Mouse (Mus musculus) limb, embryonic 12.5 days (tissue): ENCODE data around the gene Utp20. TPM values are rescaled to one million over a fixed set of nuclear protein-coding genes. Genes with fewer than 3 reads are reported as not detected.

Experiments
- ATAC-seq: fragments of 200-750 bp; cut with Nextera tagmentation; 2 replicates; pipeline ENCODE4 v1.8.0; 2017; ENCODE audit warnings: low read depth, moderate TSS enrichment; ENCODE audit not compliant: insufficient number of reproducible peaks, insufficient read depth, low FRiP score, low TSS enrichment
- H3K27ac ChIP-seq: fragments of 300-500 bp; sonication (generic); 2 replicates; pipeline ENCODE4 v1.5.1; 2016; ENCODE audit warnings: mild to moderate bottlenecking, moderate library complexity
- H3K27me3 ChIP-seq: fragments of 300-500 bp; sonication (generic); 2 replicates; pipeline ENCODE4 v1.6.1; 2016; ENCODE audit warnings: mild to moderate bottlenecking, moderate library complexity
- H3K36me3 ChIP-seq: fragments of 300-500 bp; sonication (generic); 2 replicates; pipeline ENCODE4 v1.6.1; 2016; ENCODE audit warnings: mild to moderate bottlenecking, moderate library complexity
- H3K4me1 ChIP-seq: fragments of 300-500 bp; sonication (generic); replicated peaks from 2 replicates; pipeline ENCODE4 v1.6.1; 2016
- H3K4me2 ChIP-seq: fragments of 300-500 bp; sonication (generic); 2 replicates; pipeline ENCODE4 v1.6.1; 2016; ENCODE audit warnings: mild to moderate bottlenecking, moderate library complexity
- H3K4me3 ChIP-seq: fragments of 300-500 bp; sonication (generic); replicated peaks from 2 replicates; pipeline ENCODE4 v1.5.1; 2016; ENCODE audit warnings: mild to moderate bottlenecking
- H3K9ac ChIP-seq: fragments of 300-500 bp; sonication (generic); replicated peaks from 2 replicates; pipeline ENCODE4 v1.6.1; 2016; ENCODE audit warnings: mild to moderate bottlenecking, moderate library complexity
- H3K9me3 ChIP-seq: fragments of 300-500 bp; sonication (generic); 2 replicates; pipeline ENCODE4 v1.6.1; 2016; ENCODE audit warnings: mild to moderate bottlenecking, moderate library complexity
- WGBS: fragments of 180-500 bp; shearing (Covaris S2); methylation state at CpG from one replicate; pipeline ENCODE4 v1.1.7; 2016; 5-methylcytosine and 5-hydroxymethylcytosine counted together
- polyA plus RNA-seq: library from polyadenylated mRNA; unstranded; fragments of >200 nt; fragmentation: Nextera tagmentation; extraction: Ambion mirVana; gene quantifications from 2 replicates; pipeline ENCODE4 v1.2.1, GENCODE M21; 2016

Utp20 gene
- polyA plus RNA-seq, 1 experiment from 2014 or later: 26.3 TPM

DNA sequence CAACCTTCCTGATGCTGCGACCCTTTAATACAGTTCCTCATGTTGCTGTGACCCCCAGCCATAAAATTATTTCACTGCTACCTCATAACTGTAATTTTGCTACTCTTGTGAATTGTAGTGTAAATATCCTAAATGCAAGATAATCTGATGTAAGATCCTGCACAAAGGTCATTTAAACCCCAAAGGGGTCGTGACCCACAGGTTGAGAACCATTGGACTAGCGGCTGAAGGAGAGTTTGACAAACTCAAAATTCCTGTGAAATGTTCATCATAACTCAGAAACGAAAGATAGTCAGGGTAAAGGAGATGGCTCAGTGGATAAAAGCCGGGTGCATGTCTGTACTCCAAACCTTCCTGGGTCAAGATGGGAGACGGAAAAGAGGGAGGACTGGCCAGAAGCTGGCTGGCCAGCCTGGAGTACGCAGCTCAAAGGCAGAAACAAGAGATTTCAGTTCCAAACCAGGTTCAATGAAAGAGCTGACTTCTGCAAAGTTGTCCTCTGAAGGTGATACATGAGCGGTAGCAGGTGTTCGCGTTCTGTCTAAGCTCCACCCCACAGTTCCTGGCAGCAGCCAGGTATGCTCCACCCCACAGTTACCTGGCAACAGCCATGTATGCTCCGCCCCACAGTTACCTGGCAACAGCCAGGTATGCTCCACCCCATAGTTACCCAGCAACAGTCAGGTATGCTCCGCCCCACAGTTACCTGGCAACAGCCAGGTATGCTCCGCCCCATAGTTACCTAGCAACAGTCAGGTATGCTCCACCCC lies 109.4 kb downstream of the Utp20 start:
- Histone ChIP-seq H3K4me2 (no peak overlapping the region), H3K4me1 (no peaks in the 10 kb centered on the region), H3K9ac (no peak overlapping the region), H3K4me3 (no peak overlapping the region), H3K27me3 (no peaks in the 10 kb centered on the region), H3K9me3 (no peaks in the 10 kb centered on the region), H3K36me3 (no peaks in the 10 kb centered on the region), H3K27ac (no peak overlapping the region)
- ATAC-seq: no peak
- 47% methylated on average over 13 of the region's 13 CpGs for WGBS

DNA sequence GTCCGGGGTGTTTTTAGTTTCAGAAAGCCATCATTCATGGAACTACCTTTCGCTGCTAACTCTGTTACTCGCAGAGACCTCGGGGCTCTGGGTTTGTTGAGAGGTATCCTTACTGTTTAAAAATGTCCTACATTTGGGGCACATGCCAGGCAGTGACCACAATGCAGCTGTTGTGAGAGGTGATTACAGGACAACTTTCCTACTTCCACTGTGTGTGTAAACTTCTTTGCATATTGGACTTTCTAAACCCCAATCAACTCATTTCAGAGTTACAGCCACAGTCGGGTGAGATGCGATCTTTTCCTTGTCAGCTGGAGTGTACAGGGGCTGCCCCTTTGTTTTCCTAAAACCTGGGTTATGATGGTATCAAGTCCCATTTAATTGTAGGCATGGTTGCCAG lies 111.0 kb downstream of the Utp20 start:
- 83% methylated on average over 6 of the region's 6 CpGs for WGBS
- Histone ChIP-seq H3K27ac (no peak overlapping the region), H3K27me3 (no peaks in the 10 kb centered on the region), H3K9ac (no peak overlapping the region), H3K4me2 (no peak overlapping the region), H3K36me3 (no peaks in the 10 kb centered on the region), H3K9me3 (no peaks in the 10 kb centered on the region), H3K4me1 (no peaks in the 10 kb centered on the region), H3K4me3 (no peak overlapping the region)
- ATAC-seq: no peak

DNA sequence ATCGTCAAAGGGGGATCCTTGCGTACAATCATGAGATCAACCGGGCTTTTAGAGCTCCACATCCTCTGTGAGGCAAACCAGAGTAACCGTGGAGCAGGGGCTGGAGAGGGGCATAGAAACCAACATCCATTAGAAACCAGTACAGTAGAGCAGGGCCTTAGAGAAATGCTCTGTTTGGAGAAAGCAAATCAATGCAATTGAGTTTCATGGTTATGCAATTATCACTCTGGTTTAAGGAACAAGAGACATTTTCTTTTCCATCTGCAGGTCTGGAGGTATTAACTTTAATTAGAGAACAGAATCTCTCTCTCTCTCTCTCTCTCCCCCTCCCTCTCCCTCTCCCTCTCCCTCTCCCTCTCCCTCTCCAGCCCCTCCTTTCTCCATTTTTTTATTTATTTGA lies 111.9 kb downstream of the Utp20 start:
- no peaks in the 10 kb centered on the region for H3K27me3 ChIP-seq
- no peak overlapping the region for H3K4me3 ChIP-seq
- no peaks in the 10 kb centered on the region for H3K4me1 ChIP-seq
- H3K36me3 ChIP-seq: no peaks in the 10 kb centered on the region
- H3K9me3 ChIP-seq: no peaks in the 10 kb centered on the region
- 77% methylated on average over 4 of the region's 4 CpGs for WGBS
- no peak for ATAC-seq
- no peak overlapping the region for H3K9ac ChIP-seq
- H3K4me2 ChIP-seq: no peak overlapping the region
- no peak overlapping the region for H3K27ac ChIP-seq

DNA sequence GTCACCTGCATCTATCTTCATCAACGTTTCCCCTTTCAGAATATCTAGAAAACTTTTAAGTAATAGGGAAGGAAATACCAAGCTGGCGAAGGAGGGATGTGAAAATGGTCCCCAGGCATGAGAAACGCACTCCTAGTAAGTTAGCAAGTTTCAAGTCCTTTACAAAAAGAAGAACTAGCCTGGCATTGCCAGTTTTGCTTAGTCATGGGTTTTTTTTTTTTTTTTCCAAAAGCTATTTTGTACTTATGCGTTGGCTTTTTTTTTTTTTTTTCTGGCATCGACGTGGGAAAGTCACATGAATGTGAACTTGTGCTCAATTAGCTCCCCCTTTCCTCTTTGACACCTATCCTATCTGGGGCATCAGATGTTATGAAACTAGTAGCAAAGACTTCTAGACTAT lies 114.2 kb downstream of the Utp20 start:
- Histone ChIP-seq H3K4me2 (no peak overlapping the region), H3K4me3 (no peak overlapping the region), H3K9ac (no peak overlapping the region), H3K27ac (no peak overlapping the region), H3K4me1 (no peaks in the 10 kb centered on the region), H3K9me3 (no peaks in the 10 kb centered on the region), H3K36me3 (no peaks in the 10 kb centered on the region), H3K27me3 (no peaks in the 10 kb centered on the region)
- no peak for ATAC-seq
- WGBS: 87% methylated on average over 6 of the region's 6 CpGs

DNA sequence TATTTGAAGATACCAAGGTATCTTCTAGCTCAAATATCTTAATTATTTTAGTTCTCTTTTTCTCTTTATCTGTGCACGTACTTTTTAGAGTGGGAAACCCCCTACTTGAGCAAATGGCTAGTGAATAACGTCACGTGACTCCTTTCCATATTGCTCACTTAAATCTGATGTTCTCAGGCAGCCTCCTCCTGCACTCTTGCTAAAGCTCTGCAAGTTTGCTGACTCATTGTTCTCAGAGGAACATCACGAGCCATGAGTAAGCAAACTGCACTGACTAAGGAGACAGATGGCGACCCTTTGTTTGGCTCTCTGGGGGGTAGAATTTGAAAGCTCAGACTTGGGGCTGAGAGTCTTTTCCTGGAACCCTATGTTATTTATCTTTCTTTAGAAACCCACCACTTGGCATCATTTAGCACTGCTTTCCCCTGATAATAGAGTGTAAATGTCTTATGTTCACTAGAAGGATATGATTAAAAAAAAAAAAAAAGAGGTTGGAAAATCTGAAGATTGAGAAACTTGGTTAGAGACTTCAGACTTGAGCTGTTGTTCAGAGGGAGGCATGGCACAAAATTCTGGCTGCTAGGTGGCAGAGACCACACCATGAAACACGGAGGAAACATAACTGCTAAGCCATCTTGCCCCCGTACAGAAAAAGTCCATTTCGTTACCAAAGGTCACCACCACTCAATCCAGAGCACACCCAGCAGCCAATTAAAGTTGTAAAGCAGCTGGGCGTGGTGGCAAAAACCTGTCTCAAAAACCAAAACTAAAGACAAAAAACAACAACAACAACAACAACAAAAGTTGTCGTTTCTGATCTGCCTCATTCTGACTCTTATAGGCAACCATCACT lies 117.7 kb downstream of the Utp20 start:
- H3K4me3 ChIP-seq: no peak overlapping the region
- no peaks in the 10 kb centered on the region for H3K27me3 ChIP-seq
- H3K36me3 ChIP-seq: no peaks in the 10 kb centered on the region
- H3K27ac ChIP-seq: no peak overlapping the region
- no peak overlapping the region for H3K4me2 ChIP-seq
- peaks cover 1% of the 10 kb centered on the region; the same call in 1 of the 2 replicates for H3K9me3 ChIP-seq
- WGBS: 63% methylated on average over 10 of the region's 10 CpGs
- no peaks in the 10 kb centered on the region for H3K4me1 ChIP-seq
- no peak for ATAC-seq
- no peak overlapping the region for H3K9ac ChIP-seq

DNA sequence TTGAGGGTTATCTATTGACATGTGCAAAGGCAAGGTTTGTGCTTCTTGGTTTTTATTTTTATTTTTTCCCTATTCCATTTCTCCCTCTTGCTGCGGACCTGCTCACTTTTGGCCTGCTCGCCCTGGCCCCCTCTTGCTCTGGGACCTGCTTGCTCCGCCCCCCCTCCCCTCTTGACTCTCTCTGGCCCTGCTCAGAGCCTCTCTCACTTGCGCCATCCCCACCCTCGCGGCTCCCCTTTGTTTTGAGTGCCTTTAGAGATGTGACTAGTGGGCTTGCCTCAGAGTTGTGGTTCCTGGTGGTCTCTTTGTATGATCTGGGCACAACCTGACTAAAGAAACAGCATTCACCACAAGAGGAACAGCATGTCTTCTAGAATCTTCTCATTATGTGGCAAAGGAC lies 125.7 kb downstream of the Utp20 start:
- Histone ChIP-seq H3K27me3 (no peaks in the 10 kb centered on the region), H3K4me1 (no peaks in the 10 kb centered on the region), H3K4me2 (no peak overlapping the region), H3K4me3 (no peak overlapping the region), H3K9me3 (peaks cover 4% of the 10 kb centered on the region; the same call in 1 of the 2 replicates), H3K27ac (no peak overlapping the region), H3K9ac (no peak overlapping the region), H3K36me3 (no peaks in the 10 kb centered on the region)
- WGBS: 76% methylated on average over 6 of the region's 6 CpGs
- ATAC-seq: no peak

Other genes starting within 250 kb of the Utp20 start
- gene Mybpc1, start 221.7 kb downstream of the Utp20 start, polyA plus RNA-seq: 18.6 and 19.4 TPM in 2 replicates
- gene Spic, start 141.8 kb downstream of the Utp20 start, polyA plus RNA-seq: not detected in 2 replicates
- 179 and 190 TPM in 2 replicates for gene Arl1, start 95.9 kb downstream of the Utp20 start, polyA plus RNA-seq
- 0.04 and 0.15 TPM in 2 replicates for gene Slc5a8, start 59.2 kb upstream of the Utp20 start, polyA plus RNA-seq